Mouse (Mus musculus) adrenal gland, postnatal 4 days (tissue): ENCODE measurements around the gene Pomgnt1. TPM values are rescaled to one million over a fixed set of nuclear protein-coding genes. Genes with fewer than 3 reads are reported as not detected.

Experiments
- total RNA-seq, 2 experiments: library from RNA; stranded (reverse); gene quantifications; 2 replicates each; pipeline ENCODE4 v1.2.3; 2021

Gene Pomgnt1
- total RNA-seq, 2 experiments from 2014 or later = 65.6 to 66.7 TPM

Other genes with a start within 250 kb of the Pomgnt1 start
- not detected for gene Kncn, start 239.4 kb upstream of the Pomgnt1 start, total RNA-seq
- gene 6430628N08Rik, start 233.2 kb upstream of the Pomgnt1 start, total RNA-seq = not detected
- not detected for gene Dmbx1, start 183.9 kb upstream of the Pomgnt1 start, total RNA-seq
- 10 to 100 TPM in 1 of 2 experiments, 1 to 10 TPM in 1; 10.0 to 10.3 TPM for gene Faah, start 105.9 kb upstream of the Pomgnt1 start, total RNA-seq
- gene Nsun4, start 70.0 kb upstream of the Pomgnt1 start, total RNA-seq = 10 to 100 TPM; 27.8 to 28.7 TPM
- gene Uqcrh, start 48.8 kb upstream of the Pomgnt1 start, total RNA-seq = 100 to 1,000 TPM; 468 to 515 TPM
- 10 to 100 TPM; 70.4 to 74.7 TPM for gene Lrrc41, start 48.6 kb upstream of the Pomgnt1 start, total RNA-seq
- 10 to 100 TPM; 12.1 to 12.3 TPM for gene Rad54l, start 150 bp upstream of the Pomgnt1 start, total RNA-seq
- 1 to 10 TPM; 6.8 to 7.5 TPM for gene Lurap1, start 27.5 kb downstream of the Pomgnt1 start, total RNA-seq
- 1 to 10 TPM in 1 of 2 experiments, under 1 TPM in 1; 0.17 to 1.6 TPM for gene Tspan1, start 43.8 kb downstream of the Pomgnt1 start, total RNA-seq
- not detected for gene 1700042G07Rik, start 49.5 kb downstream of the Pomgnt1 start, total RNA-seq
- not detected for gene Gm49337, start 49.5 kb downstream of the Pomgnt1 start, total RNA-seq
- 10 to 100 TPM; 16.7 to 19.7 TPM for gene Pik3r3, start 97.8 kb downstream of the Pomgnt1 start, total RNA-seq